Mouse (Mus musculus) layer of hippocampus, postnatal 36 days (tissue): Measurements from ENCODE around the gene Uvrag. TPM values are rescaled to one million over a fixed set of nuclear protein-coding genes. Genes with fewer than 3 reads are reported as not detected.
"Not testable (repeated sequence)": the region's sequence is repeated elsewhere in the genome, so short reads cannot be mapped to it uniquely, and the experiment has no call there.

ENCODE experiments used
- DNase-seq, 2 experiments: peaks; one replicate each; pipeline ENCODE4 v3.0.0; 2022
- total RNA-seq, 2 experiments: library from RNA; stranded (reverse); gene quantifications; 2 replicates each; pipeline ENCODE4 v1.2.3; 2021

The Uvrag gene
- total RNA-seq, 2 experiments from 2014 or later: 49.0 to 50.7 TPM

DNA sequence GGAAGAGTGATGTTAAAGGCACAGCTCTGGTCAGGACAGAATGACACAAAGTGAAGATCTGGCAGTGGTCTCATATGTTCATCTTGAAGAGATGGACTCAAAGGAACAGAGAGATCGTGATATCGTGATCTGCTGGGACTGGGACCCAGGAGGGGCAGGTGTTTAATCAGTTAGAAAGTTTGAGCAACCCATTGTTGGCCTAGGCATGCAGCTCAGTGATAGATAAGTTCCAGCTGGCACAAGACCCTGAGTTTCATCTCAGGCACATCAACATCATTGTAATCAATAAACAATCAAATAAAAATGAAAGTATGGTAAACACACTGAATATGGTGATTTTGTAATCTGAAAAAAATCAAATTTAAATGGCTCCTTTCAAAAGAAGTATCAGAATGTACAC, 43.8 kb downstream of the Uvrag start:
- DNase-seq: no peak

DNA sequence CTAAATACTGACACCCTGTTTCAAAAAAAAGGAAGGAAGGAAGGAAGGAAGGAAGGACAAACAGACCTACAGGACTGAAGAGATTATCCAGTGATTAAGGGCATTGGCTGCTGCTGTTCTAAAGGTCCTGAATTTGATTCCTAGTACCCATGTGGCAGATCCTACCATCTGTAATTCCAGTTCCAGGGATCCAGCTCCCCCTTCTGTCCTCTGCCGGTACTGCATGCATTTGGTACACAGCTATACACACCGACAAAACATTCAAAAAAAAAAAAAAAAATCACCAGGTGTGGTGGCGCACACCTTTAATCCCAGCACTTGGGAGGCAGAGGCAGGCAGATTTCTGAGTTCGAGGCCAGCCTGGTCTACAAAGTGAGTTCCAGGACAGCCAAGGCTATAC, 45.8 kb downstream of the Uvrag start:
- no peak for DNase-seq

DNA sequence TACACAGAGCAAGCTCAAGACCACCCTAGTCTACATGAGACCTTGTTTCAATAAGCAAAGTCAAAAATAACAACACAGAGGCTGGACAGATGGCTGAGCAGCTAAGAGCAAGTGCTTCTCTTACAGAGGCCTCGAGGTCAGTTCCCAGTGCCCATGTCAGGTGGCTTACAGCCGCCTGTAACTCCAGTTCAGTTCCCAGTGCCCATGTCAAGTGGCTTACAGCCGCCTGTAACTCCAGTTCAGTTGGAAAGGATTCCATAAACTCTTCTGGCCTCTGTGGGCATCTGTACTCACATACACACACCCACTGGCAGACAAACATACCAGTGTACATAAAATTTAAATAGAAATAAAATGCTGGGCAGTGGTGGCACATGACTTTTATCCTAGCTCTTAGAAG, 46.6 kb downstream of the Uvrag start:
- no peak for DNase-seq

DNA sequence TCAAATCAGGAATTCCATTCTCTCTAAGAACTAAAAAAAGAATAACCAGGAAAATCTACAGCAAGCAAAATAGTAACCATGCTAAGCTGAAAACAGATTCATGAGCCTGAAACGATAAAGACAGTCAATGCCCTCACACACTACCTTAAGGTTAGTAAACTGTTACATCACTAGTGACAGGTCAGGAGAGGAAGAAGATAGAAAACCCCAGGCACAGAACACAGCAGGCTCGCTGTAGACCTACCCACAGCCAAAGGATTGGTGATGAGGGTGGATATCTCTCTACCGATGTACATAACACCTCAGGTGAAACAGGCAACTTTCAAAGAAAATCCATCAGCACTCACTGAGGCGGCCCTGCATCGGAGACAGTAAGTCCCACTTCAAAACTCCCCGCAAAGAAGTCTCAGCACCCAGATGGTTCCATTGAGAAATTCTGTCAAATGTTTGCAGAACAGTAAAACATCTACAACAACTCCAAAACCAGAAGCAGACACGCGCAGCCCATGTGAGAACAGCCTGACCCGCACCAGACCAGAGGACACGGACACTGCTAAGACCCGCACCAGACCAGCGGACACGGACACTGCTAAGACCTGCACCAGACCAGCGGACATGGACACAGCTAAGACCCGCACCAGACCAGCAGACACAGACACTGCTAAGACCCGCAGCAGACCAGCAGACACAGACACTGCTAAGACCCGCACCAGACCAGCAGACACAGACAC, 48.9 kb downstream of the Uvrag start:
- DNase-seq: no peak

DNA sequence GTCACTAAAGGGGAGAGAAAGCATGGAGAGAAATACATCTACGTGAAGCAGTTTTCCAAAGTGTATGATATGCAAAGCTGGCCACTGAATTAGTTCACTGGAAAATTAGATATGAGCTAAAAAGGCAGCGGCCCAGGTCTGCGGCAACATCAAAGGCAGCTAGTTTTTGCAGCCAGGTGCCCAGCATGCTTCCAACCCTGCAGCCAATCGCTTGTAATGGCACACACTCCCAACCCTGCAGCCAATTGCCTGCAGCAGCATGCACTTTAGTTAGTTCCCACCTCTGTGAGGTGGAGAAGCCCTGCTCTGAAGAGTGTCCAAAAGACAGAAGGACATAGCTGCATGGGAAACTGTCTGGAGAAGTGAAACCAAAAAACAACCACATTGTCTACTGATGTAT, 51.2 kb downstream of the Uvrag start:
- no peak for DNase-seq

DNA sequence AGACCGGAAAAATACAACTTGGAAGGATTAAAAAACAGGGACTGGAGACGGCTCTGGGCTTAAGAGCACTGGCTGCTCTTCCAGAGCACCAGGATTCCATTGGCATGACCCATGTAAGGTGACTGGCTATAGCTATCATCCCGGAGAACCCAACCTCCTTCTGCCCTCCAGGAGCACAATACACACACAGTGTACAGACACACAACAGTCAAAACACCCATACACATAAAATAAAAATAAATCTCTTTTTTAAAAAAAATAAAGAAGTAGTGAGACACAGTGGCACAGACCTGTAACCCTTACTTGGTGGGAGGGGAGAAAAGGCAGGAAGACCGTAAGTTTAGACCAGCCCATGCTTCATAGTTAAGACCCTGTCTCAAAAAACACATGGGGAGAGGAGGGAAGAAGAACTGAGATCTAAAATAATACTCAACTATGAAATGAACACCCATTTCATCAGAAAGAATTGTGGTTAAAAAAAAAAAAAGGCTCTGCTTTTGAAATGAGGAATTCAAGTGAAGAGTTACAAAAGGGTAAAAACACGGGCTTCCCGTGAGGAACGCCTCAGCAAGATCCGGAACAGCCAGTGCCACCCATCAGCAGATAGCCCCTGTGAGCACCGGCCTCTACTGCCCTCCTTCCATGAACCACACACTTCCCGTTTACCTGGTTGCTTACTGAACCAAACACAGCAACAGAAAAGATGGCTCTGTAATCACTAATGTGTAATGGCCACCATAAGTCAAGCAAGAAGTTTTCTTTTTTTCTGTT, 52.2 kb downstream of the Uvrag start:
- DNase-seq: no peak

DNA sequence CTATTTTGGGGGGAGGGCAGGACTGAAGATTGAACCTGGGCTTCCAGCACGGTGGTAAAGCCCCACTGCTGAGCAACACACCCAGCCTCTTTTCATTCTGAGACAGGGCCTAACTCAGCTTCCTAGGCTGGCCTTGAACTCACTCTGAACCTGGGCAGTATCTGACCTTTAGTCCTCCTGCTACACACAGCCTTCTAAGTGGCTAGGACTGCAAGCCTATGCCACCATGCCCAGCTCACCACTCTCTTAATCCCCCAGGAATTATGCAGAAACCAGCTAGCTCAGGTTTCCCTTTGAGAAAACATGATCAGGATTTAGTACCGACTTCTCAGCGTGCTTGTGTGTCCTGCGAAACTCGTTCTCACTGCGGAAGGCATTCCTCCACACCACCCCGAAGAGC, 53.4 kb downstream of the Uvrag start:
- no peak for DNase-seq

DNA sequence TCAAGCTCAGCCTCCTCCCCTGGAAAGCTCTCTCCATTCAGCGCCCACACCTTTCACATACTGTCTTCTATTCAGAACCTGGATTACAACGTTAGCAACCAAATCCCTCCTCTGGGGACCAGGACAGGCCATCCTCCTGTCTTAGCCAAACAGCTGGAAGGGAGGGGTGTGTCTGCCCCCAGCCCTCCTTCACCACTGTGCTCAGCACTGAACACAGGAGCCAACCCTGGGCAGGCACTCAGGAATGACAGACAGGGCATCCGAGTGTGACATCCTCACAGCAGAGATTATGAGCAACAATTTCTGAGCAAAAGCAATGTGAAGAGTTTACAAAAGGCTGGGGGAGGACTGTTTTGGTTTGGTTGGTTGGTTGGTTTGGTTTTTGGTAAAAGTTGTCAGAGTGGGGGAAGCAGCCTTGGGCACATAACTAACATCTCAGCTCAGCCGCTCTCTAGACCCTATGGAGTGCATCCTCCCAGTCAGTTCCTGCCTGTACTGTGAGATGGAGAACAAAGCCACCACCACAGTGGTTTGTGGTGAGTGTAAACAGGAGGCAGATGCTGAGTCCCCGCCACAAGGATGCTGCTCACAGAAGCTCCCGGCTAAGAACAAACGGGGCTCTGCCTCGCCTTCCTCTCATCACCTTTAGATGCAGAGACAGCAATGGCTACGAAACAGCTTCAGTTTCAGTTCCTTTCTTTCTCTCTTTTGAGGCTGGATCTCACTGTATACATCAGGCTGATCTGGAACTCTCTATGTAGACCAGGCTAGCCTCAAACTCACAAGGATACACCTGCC, 54.1 kb downstream of the Uvrag start:
- DNase-seq: no peak

DNA sequence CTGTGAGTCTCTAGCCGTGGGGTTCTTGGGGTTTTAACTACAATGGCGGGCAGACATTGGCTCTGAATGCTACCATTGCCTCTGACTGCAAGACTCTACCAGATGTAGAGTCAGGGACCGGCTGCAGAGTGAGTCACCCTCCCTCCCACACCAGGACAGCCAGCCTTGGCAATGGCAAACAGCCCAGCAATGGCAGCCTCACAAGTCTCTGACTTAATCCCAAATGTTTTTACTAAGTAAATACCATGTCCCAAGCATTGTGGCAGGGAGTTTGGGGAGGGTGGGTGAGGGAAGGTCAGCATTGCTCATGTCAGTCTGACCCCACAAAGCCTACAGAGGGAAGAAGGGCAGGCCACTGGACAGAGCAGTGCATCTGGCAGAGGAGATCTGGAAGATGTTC, 55.7 kb downstream of the Uvrag start:
- no peak for DNase-seq

DNA sequence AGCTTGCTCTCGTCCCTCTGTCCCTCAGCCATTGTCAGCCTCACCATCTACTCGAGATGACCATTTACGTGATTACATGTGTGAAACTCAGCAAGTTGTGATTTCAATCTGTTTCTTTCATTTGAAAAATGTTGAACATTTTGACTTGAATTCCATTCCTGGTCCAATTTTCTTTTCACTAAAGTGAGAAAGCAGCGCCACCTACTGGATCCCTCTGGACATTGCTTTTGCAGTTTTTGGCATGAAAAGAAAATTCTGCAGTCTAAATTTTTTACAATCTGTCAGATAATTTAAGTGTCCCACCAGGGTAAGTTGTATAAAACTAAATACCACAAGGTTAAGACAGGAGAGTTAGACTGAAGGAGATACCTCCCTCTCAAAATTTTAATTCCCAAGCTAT, 61.4 kb downstream of the Uvrag start:
- DNase-seq: peak; percentile 55 to 69

DNA sequence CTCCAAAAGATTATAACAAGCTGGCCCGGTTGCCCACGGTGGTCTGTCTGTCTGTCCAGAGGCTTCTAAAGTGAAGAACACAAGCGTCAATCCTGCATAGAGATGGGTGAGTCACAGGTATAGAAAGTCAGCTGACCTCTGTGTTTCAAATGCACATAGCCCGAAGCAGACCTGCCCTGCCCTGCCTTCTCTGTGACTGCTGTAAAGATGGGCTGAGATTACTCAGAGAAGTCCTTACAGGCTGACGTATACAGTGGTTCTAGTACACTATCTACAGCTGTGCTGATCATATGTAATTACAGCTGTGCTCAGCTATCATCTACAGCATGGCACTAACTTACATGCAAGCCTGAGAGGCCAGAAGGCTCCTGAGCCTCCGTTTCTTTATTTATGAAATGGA, 62.1 kb downstream of the Uvrag start:
- DNase-seq: no peak

DNA sequence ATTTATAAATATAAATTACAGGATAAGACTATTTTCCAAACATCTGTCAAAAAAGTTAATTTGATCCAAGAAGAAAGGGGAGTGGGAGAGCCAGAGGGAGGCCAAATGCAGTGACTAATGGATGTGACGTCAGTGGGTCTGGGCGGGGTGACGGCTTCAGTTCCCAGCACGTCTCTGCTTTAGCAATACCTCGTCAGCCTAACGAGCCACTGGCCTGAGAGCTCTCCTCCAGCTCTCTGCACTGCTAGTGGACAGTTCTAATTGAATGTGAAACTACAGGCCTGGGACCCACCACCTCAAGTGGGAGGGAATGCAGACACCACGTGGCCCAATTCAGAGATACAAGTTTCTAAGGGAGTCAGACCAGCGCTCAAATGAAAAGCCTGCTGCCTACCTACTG, 63.7 kb downstream of the Uvrag start:
- DNase-seq: no peak

DNA sequence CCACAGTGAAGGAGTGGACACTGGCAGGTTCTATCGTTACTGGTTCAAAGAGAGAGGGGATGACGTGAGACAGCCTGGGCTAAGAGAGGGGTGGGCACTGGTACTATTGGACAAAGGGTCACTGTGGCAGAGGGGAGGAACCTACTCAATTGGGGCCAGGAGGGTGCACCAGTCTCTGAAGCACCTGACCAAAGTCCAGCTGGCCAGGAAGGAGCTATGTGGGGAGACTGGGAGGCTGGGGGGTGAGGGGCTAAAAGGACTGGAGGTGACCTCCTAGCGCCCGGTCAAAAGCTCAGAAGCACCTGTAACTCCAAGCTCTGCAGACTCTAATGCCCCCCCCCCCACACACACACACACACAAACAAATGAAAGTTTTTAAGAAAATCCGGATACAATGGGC, 65.8 kb downstream of the Uvrag start:
- no peak for DNase-seq

DNA sequence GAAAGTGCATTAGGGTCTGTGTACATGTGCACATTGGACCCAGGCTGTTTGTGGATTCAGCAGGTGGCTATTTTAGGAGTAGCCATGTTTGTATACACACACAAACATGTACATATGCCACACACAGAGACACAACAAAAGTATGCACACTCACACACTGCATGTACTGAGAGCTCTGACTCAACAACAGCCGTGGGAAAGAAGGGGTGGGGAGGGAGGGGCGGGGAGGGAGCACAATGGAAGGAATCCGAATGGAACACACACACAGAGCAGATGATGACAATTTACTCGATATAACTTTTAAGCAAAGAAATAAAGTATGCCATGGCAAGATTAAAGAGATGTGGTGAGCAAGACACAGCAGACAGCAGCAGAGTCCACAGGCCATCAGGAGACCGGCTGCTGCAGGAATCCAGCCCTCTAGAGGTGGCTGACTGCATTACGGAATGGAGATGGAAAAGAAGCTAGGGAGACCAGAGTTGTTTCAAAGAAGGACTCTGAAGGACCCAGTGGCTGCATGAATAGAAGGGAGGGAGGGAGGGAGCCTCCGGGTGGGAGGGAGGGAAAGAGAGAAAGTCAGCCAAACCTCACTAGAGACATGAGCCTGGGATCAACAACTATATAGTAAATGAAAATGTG, 67.1 kb downstream of the Uvrag start:
- DNase-seq: no peak

DNA sequence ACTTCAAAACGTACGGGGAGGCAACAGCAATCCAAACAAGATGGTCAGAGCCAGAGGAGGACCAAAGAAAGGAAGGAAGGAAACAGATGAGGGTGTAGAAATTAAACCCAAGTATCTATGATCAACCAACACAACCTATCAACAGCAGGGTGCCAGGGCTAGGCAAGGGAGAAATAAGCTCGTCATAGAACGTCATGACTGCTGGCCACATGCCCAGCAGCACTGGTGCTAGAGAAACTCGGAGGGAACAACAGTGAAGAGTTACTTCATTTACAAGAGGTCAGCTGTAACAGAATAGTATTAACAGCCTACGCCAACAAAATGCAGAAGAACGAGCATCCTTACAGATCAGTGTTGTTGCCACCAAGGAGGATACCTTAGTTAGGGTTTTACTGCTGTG, 73.2 kb downstream of the Uvrag start:
- DNase-seq: no peak

DNA sequence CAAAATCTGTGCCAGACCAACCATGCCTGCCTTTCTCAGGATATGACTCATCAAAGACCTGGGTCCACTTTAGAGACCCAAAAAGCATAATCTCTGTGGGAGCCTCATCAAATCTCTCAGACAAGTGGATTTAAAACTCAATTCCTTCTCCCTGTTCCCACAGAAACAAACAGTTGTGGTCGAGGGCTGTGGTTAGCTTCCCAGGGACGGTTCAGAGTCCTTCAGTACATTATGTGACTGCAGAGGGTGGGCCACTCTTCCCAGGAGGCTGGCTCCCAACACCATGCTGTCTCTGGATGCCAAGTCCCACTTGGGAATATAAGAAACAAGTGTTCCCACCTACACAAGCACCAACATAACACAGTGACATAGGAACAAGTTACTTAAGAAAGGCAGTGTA, 75.0 kb downstream of the Uvrag start:
- DNase-seq: no peak

DNA sequence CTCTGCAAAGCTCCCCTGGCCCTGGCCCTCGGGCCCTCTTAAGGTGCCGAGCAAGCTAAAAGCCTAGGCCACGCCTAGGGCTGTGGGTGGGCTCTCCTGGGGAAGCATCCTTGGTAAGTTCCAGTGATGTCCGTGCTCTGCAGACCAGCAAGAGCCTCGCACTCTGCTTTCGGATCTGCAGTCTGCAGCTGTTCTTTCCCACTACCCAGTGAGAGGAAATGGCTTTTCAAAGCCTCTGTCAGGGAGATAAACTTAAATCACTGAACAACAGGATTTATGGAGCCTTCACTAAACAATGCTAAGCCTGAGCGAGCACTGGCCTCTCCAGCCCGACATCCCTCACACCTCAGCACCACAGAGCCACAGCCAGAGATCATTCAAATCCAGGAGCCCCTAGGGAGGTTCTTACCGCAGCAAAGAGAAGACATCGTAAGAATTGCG, 75.5 kb downstream of the Uvrag start:
- no peak for DNase-seq

DNA sequence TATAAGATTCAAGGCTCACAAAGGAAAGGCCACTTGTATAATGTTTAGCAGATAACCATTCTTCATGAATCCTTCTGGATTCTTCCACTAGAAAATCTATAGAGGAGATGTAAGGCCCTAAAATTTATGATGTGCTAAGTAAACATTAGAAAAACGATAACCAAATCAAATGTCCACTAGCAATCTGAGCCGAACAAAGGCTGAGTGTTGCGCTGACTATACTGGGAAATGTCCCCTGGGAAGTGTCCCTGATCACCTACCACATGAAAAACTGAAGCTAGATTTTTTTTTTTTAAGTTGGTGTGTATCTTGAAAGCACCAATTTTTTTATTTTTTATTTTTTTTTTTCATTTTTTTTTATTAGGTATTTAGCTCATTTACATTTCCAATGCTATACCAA, 76.1 kb downstream of the Uvrag start:
- no peak for DNase-seq

DNA sequence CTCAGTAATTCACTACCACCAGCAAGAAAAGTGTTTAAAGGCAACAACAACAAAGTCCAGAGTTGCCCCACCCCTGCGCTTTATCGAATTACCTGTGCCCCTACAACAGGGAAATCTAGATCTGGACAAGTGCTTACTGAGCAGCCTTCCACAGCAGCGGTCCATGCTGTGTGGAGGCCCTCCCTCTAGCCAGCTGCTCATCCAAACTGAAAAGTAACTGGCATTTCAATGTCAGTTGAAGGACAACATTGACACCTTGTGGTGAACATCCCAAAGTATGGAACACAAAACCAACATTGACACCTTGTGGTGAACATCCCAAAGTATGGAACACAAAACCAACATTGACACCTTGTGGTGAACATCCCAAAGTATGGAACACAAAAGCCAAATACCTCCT, 78.7 kb downstream of the Uvrag start:
- DNase-seq: not testable (repeated sequence)

DNA sequence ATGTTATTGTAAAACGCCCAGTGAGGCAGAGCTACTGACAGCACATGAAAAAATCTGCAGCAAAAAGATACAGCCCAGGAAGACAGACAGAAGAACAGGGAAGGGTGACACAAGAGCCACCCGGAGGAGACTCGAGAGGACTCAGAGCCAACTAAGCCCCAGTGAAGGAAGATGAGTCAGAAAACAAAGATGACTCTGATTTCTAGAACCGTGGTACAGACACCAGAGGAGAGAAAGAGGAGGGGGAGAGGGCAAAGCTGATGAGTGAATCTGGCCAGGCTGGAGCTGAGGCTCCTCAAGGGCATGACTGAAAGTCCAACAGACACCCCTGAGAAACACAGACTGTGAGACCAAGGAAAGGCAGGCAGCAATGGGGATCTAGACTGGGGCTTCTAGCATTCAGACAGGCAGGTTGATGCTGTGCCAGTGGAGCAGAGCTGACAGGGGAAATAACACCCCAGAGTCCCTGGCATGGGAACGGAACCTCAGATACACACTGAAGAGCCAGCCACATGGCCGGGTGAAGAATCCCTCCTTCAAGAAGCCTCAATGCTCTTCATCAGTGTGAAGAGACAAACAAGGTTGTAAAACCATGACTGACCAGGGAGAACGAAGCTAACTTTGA, 79.8 kb downstream of the Uvrag start:
- no peak for DNase-seq

DNA sequence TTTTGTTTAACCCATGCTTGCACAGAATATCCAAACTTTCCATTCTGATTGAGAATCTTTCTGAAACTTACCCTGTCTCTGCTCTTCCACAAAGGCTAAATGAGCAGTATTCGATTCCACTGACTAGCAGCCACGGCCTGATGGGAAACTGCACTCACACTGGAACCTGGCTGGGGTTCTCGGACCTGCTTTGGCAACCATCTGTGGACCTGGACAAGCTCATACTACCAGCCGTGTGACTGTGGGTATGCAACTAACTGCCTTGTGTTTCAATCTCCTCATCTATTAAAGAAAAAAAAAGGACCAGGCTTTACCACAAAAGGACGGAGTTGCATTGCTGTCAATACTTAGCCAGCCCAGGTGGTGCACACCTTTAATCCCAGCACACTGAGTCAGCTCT, 80.5 kb downstream of the Uvrag start:
- DNase-seq: no peak

DNA sequence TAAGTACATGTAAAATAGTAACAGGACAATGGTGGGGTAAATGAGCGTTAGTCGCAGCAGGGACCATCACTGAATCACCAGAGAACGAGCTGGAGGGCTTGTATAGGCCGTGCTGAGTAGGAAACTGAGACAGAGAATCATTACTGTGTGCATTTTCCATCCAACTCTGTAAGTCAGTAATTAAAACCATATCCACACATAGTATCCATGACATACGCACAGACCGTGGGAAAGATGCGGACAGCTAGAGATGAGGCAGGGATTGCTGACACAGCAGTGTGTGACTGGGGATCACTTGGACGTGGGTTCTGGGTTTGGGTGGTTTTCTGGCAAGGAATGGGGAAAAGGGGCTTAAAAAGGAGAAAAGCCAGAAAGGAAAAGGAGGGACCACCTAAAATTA, 81.0 kb downstream of the Uvrag start:
- no peak for DNase-seq
